Mouse (Mus musculus): ENCODE data around the gene Cldn2.

DNA sequence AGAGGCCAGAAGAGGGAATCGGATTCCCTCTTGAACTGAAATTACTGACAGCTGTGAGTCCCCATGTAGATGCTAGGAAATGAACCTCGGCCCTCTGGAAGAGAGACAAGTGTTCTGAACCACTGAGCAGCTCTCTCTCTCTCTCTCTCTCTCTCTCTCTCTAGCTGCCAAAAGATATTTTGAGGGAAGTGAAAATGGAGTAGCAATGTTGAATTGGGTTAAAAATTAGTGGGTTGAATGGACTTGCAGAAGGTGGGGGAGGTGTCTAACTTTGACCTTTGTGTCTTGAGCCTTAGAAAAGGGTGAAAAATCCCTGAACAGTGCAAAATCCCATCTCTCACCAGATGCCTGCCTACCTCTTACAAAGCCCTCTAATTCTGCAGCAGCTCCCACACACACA, 6.8 kb downstream of the Cldn2 start:
- no peak for TF ChIP-seq CTCF (IDR thresholded peaks at IDR 0.05; ENCODE audit: control insufficient read depth, insufficient read depth, insufficient read length)
- TF ChIP-seq MYOD1 (IDR thresholded peaks at IDR 0.05; ENCODE audit: control insufficient read depth, insufficient read length, low read depth): no peak
